In the genomic region with DNA sequence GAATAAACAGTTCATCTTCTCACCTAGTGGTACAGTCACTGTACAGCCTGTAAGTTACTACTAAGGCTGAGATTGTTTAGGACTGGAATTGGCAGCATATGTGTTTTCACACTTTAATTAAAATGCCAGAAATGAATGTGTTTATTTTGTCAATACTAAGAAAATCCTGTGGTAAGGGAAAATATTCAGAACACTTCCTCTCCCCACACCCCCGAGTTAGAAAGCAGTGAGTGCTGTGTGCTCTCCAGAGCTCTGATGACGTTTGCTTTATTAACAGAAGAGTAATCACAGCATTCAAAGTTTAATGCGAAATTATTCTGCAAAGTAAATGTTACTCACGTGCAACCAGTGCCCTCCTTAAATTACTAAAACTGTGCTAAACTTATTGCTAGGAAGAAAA, we compare ENCODE assay signal across 15 mouse cellular contexts. TPM values are rescaled to one million over a fixed set of nuclear protein-coding genes. Genes with fewer than 3 reads are reported as not detected.
"Had no signal": no experiment of that assay in that cellular context is flagged by ENCODE, and none has a peak within 500 bp of the region (broad histone marks: within the 10 kb centered on the region; RNA-seq: fewer than 3 reads in every experiment).

No protein-coding gene starts in this region.

- H3K9ac ChIP-seq: limb, embryonic 12.5 days; liver, embryonic 14.5 days; midbrain, embryonic 12.5 days; neural tube, embryonic 13.5 days; stomach, embryonic 15.5 days had no signal

- H3K27ac ChIP-seq: liver, embryonic 14.5 days; midbrain, embryonic 12.5 days; neural tube, embryonic 13.5 days; stomach, embryonic 15.5 days had no signal

- DNase-seq: layer of hippocampus, postnatal 36 days; lung, adult 18-20 months; retina, postnatal 1 day; thymus, adult 2 months; thymus, postnatal 25 days had no signal

- H3K27me3 ChIP-seq: limb, embryonic 12.5 days; midbrain, embryonic 12.5 days; neural tube, embryonic 13.5 days; stomach, embryonic 15.5 days had no signal

- H3K4me1 ChIP-seq: stomach, embryonic 15.5 days had no signal

- H3K9me3 ChIP-seq: limb, embryonic 12.5 days; midbrain, embryonic 12.5 days; neural tube, embryonic 13.5 days; stomach, embryonic 15.5 days had no signal

- ATAC-seq: intestine, embryonic 16.5 days; midbrain, embryonic 16.5 days had no signal

- H3K4me3 ChIP-seq: limb, embryonic 12.5 days; midbrain, embryonic 12.5 days; neural tube, embryonic 13.5 days; stomach, embryonic 15.5 days had no signal

- H3K36me3 ChIP-seq: stomach, embryonic 15.5 days had no signal

- H3K4me2 ChIP-seq: limb, embryonic 12.5 days; midbrain, embryonic 12.5 days; neural tube, embryonic 13.5 days; stomach, embryonic 15.5 days had no signal

RNA-seq across cellular contexts. Expression of a gene that starts 44.5 kb away (rescaled TPM):
- polyA plus RNA-seq: intestine, embryonic 16.5 days; kidney, embryonic 16.5 days; liver, adult 2 months; liver, embryonic 14.5 days; midbrain, embryonic 12.5 days; midbrain, embryonic 16.5 days; neural tube, embryonic 13.5 days; spleen, adult 2 months; stomach, embryonic 15.5 days had no signal
